Mouse (Mus musculus) monocyte, adult 2 months (primary cell): Measurements from ENCODE around the gene Snx7.

Source experiments
- DNase-seq, 2 experiments: peaks; one replicate each; pipeline ENCODE4 v3.0.0; 2022; ENCODE audit warnings: low spot score in 2 of 2, low read depth in 1 of 2

The Snx7 gene

DNA sequence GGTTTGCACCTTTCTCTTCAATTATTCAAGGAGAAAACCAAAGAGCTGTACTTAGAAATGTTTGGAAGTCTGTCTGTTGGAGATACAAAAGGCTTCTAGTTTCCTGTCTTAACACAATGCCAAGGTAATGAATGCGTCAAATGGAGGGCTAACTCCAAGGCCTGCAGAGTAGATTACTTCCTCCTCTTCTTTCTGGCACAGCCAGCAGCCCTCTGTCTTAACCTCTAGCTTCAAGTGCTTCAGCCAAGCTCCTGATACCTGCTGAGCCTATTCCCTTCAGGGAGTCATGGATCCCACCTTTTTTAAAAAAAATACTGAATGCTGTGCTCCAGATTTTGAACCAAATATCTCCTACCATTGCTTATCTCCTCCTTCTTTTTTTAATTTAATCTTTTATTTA lies 51.1 kb downstream of the Snx7 start:
- DNase-seq: no peak

DNA sequence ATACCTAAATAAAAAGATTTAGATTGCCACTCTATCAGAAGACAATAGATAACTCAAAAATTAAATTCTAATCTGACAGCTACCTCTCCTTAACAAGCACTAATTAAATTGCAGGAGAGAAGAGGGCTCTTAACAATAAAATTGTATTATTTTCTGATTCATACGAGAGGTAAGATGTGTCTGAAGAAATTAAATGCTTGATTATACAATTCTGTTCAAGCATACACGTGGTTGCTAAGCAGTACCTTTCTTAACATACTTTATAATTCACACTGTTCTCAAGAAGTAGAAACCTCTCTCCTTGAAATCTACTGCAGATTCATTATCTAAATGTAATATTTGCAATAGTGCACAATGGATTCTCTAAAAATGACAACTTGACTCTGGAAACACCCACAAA lies 54.5 kb downstream of the Snx7 start:
- no peak for DNase-seq

DNA sequence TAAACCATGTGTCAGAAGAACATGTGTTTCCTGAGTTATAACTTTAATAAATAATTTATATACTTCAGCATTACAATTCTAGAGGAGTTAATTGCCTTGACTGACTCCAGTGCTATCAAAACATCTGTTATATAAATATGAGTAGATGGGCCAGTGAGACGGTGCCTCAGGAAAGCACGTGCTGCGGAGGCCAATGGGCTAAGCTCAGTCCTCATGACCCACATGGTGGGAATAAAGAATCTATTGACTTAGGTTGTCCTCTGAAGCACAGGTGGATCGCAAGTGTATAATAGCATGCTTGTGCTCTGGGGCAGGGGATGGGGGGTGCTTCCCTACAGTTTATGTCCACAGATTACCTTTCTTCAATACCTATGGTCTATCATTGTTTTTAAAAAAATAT lies 56.6 kb downstream of the Snx7 start:
- DNase-seq: no peak

DNA sequence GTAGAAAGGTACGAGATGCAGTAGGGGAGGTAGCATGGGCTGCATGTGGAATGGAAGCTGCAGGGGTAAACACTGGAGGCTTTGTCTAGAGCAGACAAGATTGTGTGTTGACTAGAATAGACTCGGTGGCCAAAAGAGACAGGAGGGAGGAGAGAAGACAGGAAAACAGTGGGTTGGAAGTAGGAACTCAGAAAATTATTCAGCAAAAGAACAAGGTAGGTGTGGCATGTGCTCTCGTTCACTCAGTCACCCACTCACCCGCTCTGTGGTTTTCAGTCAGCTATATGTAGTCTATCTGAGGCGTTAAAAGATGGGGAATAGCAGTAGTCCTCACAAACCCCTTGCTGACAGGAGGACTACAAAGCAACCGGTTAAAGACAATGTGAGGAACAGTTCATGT lies 63.0 kb downstream of the Snx7 start:
- no peak for DNase-seq

DNA sequence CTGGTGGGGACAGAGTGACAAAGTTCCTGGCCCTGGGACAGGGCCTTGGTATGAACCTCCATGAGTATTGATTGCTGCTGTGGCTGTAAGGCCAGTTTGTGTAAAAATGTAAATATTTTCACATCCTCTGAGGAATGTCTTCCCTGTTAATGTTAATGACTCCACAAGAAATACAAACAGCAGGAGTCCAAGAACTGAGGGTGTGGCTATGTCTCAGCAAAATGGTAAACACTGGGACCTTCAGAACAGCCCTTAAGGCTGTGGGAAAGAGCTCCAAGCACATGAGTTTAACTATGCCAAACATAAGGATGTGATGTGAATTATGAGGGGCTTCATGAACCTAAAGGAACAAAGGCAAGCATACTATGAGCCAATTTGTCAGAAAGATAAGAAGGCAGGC lies 74.2 kb downstream of the Snx7 start:
- DNase-seq: no peak

DNA sequence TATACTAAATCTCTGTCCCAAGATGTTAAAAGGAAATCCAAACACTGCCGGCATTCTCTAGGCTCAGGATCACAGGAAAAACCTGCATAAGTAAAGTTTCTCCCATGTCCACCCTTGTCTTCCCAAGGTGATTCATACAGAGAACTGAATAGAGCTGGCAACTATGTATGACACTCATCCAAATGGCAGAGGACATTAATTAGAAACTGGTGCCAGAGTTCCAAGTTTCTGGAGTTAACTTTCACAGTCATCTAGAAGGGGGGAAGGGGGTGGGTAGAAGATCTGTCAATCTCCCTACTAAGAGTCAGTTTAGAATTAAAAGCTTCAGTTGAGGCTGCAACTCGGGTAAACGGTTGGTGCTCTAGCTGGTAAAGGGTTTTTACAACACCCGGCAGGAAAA lies 76.8 kb downstream of the Snx7 start:
- DNase-seq: no peak

DNA sequence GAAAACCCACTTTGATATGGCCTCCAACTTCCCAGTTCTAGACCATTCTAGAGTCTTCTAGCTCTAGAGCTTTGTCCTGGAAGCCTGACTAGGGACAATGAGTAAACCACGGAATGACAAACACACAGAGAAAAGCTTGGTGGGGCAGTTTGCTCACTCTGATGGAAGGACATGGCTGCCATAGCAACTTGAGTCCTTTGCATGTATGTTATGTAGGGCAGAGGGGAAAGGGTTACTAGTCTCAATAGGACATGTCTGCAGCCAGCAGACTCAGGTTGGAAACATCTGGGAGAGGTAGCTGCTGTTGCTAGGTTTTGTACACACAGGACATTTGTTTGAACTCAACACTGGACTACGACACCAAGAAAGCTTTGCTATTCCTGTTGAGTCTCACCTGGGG lies 77.5 kb downstream of the Snx7 start:
- DNase-seq: no peak

DNA sequence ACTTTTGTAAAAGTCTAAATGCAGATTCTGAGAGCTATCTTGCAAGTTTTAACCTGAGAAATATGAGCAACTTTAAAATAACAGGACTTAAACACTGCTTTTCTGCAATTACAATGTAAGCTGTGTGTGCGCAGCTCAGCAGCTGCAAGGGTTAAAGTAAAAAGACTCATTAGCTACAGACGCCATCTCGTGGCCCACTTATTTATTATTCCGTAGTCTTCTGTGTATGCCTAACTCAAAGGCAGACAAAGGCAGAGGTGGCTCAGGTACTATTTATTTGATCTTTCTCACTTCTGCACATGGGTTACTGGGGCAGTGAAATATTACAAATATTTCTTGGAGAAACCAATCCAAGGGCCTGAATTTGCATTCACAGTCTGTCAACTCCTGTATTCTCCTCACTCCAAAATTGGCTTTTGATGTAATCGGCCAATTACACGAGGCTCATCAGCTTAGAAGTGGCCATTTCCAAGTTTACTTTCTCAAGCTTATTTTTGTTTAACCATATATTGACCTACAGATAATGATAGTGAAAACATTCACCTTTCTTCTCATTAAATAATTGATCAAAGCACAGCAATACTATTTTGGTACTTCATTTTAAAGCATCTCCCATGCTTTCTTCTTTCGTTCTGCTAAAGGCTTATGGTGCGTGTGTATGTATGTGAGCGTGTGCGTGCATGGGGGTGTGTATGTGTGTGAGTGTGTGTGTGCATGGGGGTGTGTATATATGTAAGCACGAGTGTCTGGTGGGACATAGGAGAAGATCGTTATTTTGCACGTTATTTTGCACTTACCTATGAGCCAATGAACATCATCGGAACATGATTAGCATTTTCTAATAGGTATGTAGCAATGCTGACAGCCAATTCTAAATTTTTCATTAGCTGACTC lies 79.7 kb downstream of the Snx7 start:
- DNase-seq: no peak

DNA sequence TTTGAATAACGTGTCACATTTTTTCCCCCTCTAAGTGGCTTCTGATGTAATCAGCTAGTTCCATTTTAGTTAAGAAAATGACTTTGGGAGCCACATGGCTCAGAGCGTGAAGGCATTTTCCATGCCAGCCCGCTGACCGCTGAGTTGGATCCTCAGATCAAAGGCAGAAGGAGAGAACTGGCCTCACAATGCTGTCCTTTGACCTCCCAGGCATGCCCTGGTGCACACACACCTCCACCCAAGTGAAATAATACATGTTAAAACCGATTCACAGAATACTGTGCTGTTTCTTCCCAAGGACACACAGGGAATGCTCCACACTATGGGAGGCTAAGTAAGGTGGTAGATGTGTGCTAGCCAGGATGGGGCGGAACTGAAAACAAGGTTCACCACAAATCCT lies 81.5 kb downstream of the Snx7 start:
- DNase-seq: no peak

DNA sequence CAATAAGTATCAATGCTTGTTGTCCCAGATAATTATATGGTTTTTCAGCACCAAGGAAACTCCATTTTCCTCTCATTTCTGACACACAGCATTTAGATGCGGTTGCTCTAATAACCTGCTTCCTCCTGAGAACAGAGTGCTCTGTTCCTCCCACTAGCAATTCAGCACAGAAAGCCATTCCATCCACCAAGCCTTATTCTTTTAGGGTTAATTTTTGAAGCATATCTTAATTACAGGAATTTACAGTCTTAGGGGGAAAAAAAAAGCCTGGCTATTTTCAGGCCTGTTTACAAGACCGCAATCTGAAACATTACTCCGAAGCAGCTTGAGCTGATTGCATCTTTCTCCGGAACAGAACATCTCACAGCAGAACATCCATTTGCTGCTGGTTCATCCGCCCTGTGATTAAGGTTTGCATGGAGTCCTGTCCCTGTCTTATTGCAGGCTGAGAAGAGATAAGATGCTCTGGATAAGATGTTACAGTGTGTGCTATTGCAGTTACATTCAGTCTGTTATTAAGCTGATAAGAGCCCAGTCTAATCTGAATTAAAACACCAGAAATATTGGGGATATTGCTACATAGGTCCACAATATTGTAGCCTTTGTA lies 116.5 kb downstream of the Snx7 start:
- no peak for DNase-seq

DNA sequence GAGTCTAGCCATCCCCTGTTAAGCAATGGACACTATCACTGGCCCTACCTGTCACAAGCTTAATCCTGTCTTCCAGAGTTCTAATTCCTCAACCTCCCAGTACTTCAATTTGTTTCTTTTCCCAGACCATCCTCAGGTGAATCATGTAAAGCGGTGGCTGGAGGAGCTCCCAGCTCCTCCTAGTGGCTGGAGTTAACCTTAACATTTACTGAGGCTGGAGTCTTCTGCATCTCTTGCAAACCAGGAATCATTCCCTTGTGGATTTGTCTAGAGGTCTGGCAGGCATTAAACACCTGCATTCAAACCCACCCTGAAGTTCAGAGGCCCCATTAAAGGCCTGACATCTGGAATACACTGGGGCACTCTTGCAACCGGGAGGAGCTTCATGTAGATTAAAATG lies 117.1 kb downstream of the Snx7 start:
- no peak for DNase-seq

DNA sequence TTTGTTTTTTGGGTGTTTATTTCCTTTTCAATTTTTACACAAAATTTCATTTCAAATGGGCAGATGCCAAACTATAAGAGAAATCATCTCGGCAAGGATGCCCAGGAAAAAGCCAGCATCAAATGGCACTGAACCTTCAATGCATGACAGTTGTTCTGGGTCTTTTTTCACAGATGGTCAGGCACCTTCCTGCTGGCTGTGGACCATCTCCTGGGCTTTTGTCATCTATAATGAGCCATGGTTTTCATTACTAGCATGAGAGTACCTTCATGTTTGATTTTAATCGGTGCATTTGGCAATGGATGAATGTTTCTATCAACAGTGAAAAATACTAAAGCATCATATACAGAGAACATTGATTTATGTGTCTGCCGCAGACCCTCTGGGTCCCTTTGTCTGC lies 119.5 kb downstream of the Snx7 start:
- no peak for DNase-seq

DNA sequence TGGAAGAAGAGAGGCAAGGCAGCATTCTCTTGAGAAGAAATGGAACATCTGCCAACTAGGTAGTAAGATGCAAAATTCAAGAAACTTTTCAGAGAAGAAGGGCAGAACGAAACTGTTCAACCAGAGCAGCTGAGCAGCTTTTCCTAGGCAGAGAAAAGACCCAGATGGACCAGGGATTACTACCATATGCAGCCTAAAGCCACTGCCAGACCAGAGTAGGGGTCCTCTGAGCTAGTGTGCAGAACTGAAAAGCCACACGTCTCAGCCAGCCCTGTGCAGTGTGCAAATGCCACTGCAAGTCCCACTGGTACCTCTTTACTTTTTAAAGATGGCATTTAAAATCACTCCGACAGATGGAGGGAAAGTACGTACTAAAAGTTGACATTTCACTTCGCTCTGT lies 129.0 kb downstream of the Snx7 start:
- DNase-seq: no peak

DNA sequence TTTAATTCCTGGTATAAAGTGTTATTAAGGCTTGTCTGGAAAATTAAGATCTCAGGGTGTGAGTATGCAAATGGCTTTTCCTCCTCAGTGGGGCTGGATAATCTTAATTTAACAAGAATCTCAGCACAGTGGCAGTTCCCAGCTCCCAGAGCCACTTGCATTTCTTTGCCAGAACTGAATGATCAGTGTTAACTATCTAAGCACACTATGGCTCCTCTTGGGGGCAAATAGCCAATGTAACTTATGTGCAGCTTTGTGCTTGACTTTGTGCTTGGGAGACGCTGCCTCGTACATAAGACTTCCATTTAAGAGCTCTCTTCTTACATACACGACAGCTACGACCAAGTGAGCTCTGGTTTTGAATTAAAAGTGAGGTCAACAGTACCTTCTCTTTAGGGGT lies 136.1 kb downstream of the Snx7 start:
- no peak for DNase-seq
